ENCODE assay signal across 20 mouse cellular contexts in the genomic region with DNA sequence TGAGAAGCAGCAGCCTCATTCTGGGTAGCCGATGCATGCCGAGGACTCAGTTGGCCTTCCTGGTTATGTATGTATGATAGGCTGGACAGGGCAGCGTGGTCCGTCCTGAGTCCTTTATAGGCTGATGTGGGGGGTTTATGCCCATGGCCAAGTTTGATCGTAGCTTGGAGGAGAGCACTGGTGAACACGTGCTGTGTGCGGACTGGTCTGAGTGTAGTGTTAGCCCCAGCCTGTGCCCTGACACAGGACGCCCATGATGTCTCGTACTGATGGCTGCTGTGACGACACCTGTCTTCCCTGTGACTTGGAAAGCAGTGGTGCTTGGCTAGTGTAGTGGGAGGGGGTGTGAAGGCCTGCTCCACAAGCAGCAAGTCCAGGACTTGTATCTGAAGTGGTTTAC. TPM values are rescaled to one million over a fixed set of nuclear protein-coding genes. Genes with fewer than 3 reads are reported as not detected.
A peak's percentile ranks its signal among the peaks of the same experiment; 100 is the strongest.
DNase-seq lines count a peak whose midpoint lies in the region; ATAC-seq and TF ChIP-seq lines count a peak whose summit lies in the region.
"Had no signal": no experiment of that assay in that cellular context is flagged by ENCODE, and none has a peak within 500 bp of the region (broad histone marks: within the 10 kb centered on the region; RNA-seq: fewer than 3 reads in every experiment).

No protein-coding gene starts in this region.

- DNase-seq in cerebellum, postnatal 14 days, result peak; percentile 6 to 7
- no peak for DNase-seq in cerebellum, postnatal 36 days
- DNase-seq in limb, embryonic 10.5 days (ENCODE audit: low spot score), result no peak
- DNase-seq in stomach, postnatal 0 days (ENCODE audit: low spot score), result no peak
- no peak for DNase-seq in adrenal gland, postnatal 14 days
- DNase-seq: adrenal gland, adult 8-10 months; gastrocnemius, postnatal 10 days; heart, adult 18-20 months; kidney, adult 11 months; kidney, postnatal 14 days; lung, postnatal 4 days; thymus, adult 2 months had no signal

- no peak for TF ChIP-seq CTCF in stomach, postnatal 0 days (IDR thresholded peaks at IDR 0.05; ENCODE audit: low read depth)

- H3K4me3 ChIP-seq in limb, embryonic 12.5 days (replicated peaks), result no peak overlapping the region
- no peak overlapping the region for H3K4me3 ChIP-seq in limb, embryonic 10.5 days
- no peak overlapping the region for H3K4me3 ChIP-seq in embryonic facial prominence, embryonic 15.5 days (replicated peaks)
- no peak overlapping the region for H3K4me3 ChIP-seq in stomach, postnatal 0 days (ENCODE audit: low read depth, low read length)
- H3K4me3 ChIP-seq: lung, embryonic 15.5 days; neural tube, embryonic 13.5 days had no signal

- no peak for ATAC-seq in limb, embryonic 12.5 days (ENCODE audit: insufficient number of reproducible peaks, insufficient read depth, low FRiP score, low TSS enrichment, low read depth)
- ATAC-seq in embryonic facial prominence, embryonic 15.5 days (ENCODE audit: insufficient number of reproducible peaks, low FRiP score, low TSS enrichment, low read depth), result no peak
- no peak for ATAC-seq in stomach, postnatal 0 days (ENCODE audit: low FRiP score, low TSS enrichment)
- ATAC-seq: forebrain, embryonic 14.5 days; Patski had no signal

- TF ChIP-seq EP300 in stomach, postnatal 0 days (optimal IDR thresholded peaks at IDR 0.05), result no peak

- no peak overlapping the region for H3K4me2 ChIP-seq in limb, embryonic 12.5 days
- H3K4me2 ChIP-seq in embryonic facial prominence, embryonic 15.5 days (replicated peaks), result no peak overlapping the region
- no peak overlapping the region for H3K4me2 ChIP-seq in stomach, postnatal 0 days (replicated peaks; ENCODE audit: low read depth)
- H3K4me2 ChIP-seq: lung, embryonic 15.5 days; midbrain, embryonic 11.5 days; neural tube, embryonic 13.5 days had no signal

- H3K27ac ChIP-seq in limb, embryonic 12.5 days, result peak overlapping the region; percentile 41; the same call in 1 of the 2 replicates
- H3K27ac ChIP-seq in limb, embryonic 10.5 days, result no peak overlapping the region
- 0 out of 2 replicates have a peak overlapping the region, but pooled peaks have one; percentile 39 for H3K27ac ChIP-seq in embryonic facial prominence, embryonic 15.5 days (replicated peaks)
- peak overlapping the region; percentile 40; the same call in 1 of the 2 replicates for H3K27ac ChIP-seq in stomach, postnatal 0 days (replicated peaks)
- H3K27ac ChIP-seq: liver, embryonic 14.5 days; lung, embryonic 15.5 days; neural tube, embryonic 13.5 days had no signal

- no peak overlapping the region for H3K9ac ChIP-seq in limb, embryonic 12.5 days (replicated peaks)
- H3K9ac ChIP-seq in embryonic facial prominence, embryonic 15.5 days, result no peak overlapping the region
- no peak overlapping the region for H3K9ac ChIP-seq in stomach, postnatal 0 days (ENCODE audit: low read length)
- H3K9ac ChIP-seq: liver, embryonic 14.5 days; lung, embryonic 15.5 days; neural tube, embryonic 13.5 days had no signal

- 93% methylated on average over 10 of the region's 10 CpGs for WGBS in limb, embryonic 12.5 days
- 94% methylated on average over 10 of the region's 10 CpGs for WGBS in limb, embryonic 10.5 days
- WGBS in embryonic facial prominence, embryonic 15.5 days, result 84% methylated on average over 10 of the region's 10 CpGs
- 93% methylated on average over 10 of the region's 10 CpGs for WGBS in stomach, postnatal 0 days

- peaks cover 89% of the 10 kb centered on the region for H3K36me3 ChIP-seq in limb, embryonic 12.5 days
- H3K36me3 ChIP-seq in limb, embryonic 10.5 days, result peaks cover 96% of the 10 kb centered on the region
- H3K36me3 ChIP-seq in embryonic facial prominence, embryonic 15.5 days, result peaks cover 87% of the 10 kb centered on the region
- H3K36me3 ChIP-seq in stomach, postnatal 0 days (ENCODE audit: control insufficient read depth, insufficient read depth, low read length), result peaks cover 43% of the 10 kb centered on the region

- no peaks in the 10 kb centered on the region for H3K27me3 ChIP-seq in limb, embryonic 12.5 days
- no peaks in the 10 kb centered on the region for H3K27me3 ChIP-seq in limb, embryonic 10.5 days (ENCODE audit: low read depth, poor library complexity, severe bottlenecking)
- no peaks in the 10 kb centered on the region for H3K27me3 ChIP-seq in embryonic facial prominence, embryonic 15.5 days
- H3K27me3 ChIP-seq in stomach, postnatal 0 days (ENCODE audit: control insufficient read depth, insufficient read depth, low read length), result no peaks in the 10 kb centered on the region
- H3K27me3 ChIP-seq: lung, embryonic 15.5 days; neural tube, embryonic 13.5 days; Patski had no signal

- H3K4me1 ChIP-seq in limb, embryonic 12.5 days (replicated peaks), result no peaks in the 10 kb centered on the region
- H3K4me1 ChIP-seq in limb, embryonic 10.5 days, result no peaks in the 10 kb centered on the region
- H3K4me1 ChIP-seq in embryonic facial prominence, embryonic 15.5 days, result peaks cover 8% of the 10 kb centered on the region
- no peaks in the 10 kb centered on the region for H3K4me1 ChIP-seq in stomach, postnatal 0 days (replicated peaks; ENCODE audit: control insufficient read depth, insufficient read depth)

- H3K9me3 ChIP-seq in limb, embryonic 12.5 days, result no peaks in the 10 kb centered on the region
- H3K9me3 ChIP-seq in limb, embryonic 10.5 days (replicated peaks), result no peaks in the 10 kb centered on the region
- no peaks in the 10 kb centered on the region for H3K9me3 ChIP-seq in embryonic facial prominence, embryonic 15.5 days (replicated peaks)
- H3K9me3 ChIP-seq in stomach, postnatal 0 days (ENCODE audit: control insufficient read depth, low read length), result no peaks in the 10 kb centered on the region
- H3K9me3 ChIP-seq: lung, embryonic 15.5 days; neural tube, embryonic 13.5 days had no signal

RNA-seq across cellular contexts. Expression of a gene that starts 23.7 kb away (rescaled TPM):
- 12.7 and 13.1 TPM in 2 replicates for polyA plus RNA-seq in limb, embryonic 12.5 days (2016; fragmentation: Nextera tagmentation; extraction: Ambion mirVana)
- 10.9 and 11.2 TPM in 2 replicates for polyA plus RNA-seq in limb, embryonic 10.5 days (2016; fragmentation: Nextera tagmentation; extraction: Ambion mirVana)
- 17.5 and 18.7 TPM in 2 replicates for polyA plus RNA-seq in embryonic facial prominence, embryonic 15.5 days (2015; fragmentation: Nextera tagmentation; extraction: Ambion mirVana)
- 7.9 and 8.6 TPM in 2 replicates for polyA plus RNA-seq in stomach, postnatal 0 days (2015; fragmentation: Nextera tagmentation; extraction: Ambion mirVana)
- 35.6 and 43.0 TPM in 2 replicates for total RNA-seq in adrenal gland, postnatal 14 days (2021)

RNA-seq across cellular contexts. Expression of a gene that starts 35.0 kb away (rescaled TPM):
- polyA plus RNA-seq in limb, embryonic 12.5 days (2016; fragmentation: Nextera tagmentation; extraction: Ambion mirVana), result 52.8 and 54.6 TPM in 2 replicates
- 60.2 and 67.0 TPM in 2 replicates for polyA plus RNA-seq in limb, embryonic 10.5 days (2016; fragmentation: Nextera tagmentation; extraction: Ambion mirVana)
- 28.1 and 31.6 TPM in 2 replicates for polyA plus RNA-seq in embryonic facial prominence, embryonic 15.5 days (2015; fragmentation: Nextera tagmentation; extraction: Ambion mirVana)
- polyA plus RNA-seq in stomach, postnatal 0 days (2015; fragmentation: Nextera tagmentation; extraction: Ambion mirVana), result 24.3 and 26.7 TPM in 2 replicates
- 7.1 and 8.8 TPM in 2 replicates for total RNA-seq in adrenal gland, postnatal 14 days (2021)

Comparison
In these comparisons a context has a peak if more than half of its experiments do, and no peak if none do; other contexts are left out.
1. DNase-seq: peak in cerebellum, postnatal 14 days (2 of 2); none in cerebellum, postnatal 36 days (0 of 2), limb, embryonic 10.5 days (single experiment), stomach, postnatal 0 days (single experiment) and adrenal gland, postnatal 14 days (single experiment).